Mouse (Mus musculus) embryonic facial prominence, embryonic 13.5 days (tissue): ENCODE data around the gene Atp6v1g1. TPM values are rescaled to one million over a fixed set of nuclear protein-coding genes. Genes with fewer than 3 reads are reported as not detected.
A peak's percentile ranks its signal among the peaks of the same experiment; 100 is the strongest.

ENCODE experiments used
- ATAC-seq: fragments of 200-750 bp; cut with Nextera tagmentation; 2 replicates; pipeline ENCODE4 v1.8.0; 2017; ENCODE audit warnings: low read depth; ENCODE audit not compliant: insufficient number of reproducible peaks, insufficient read depth, low FRiP score, low TSS enrichment
- H3K27ac ChIP-seq: fragments of 300-500 bp; sonication (generic); 2 replicates; pipeline ENCODE4 v1.5.1; 2015; ENCODE audit warnings: moderate library complexity, mild to moderate bottlenecking, inconsistent platforms
- H3K27me3 ChIP-seq: fragments of 300-500 bp; sonication (generic); 2 replicates; pipeline ENCODE4 v1.6.1; 2015; ENCODE audit warnings: mild to moderate bottlenecking, inconsistent platforms
- H3K36me3 ChIP-seq: fragments of 300-500 bp; sonication (generic); 2 replicates; pipeline ENCODE4 v1.6.1; 2015; ENCODE audit warnings: mild to moderate bottlenecking, inconsistent platforms
- H3K4me1 ChIP-seq: fragments of 300-500 bp; sonication (generic); 2 replicates; pipeline ENCODE4 v1.6.1; 2015; ENCODE audit warnings: inconsistent platforms
- H3K4me2 ChIP-seq: fragments of 300-500 bp; sonication (generic); 2 replicates; pipeline ENCODE4 v1.6.1; 2015; ENCODE audit warnings: moderate library complexity, mild to moderate bottlenecking, inconsistent platforms
- H3K4me3 ChIP-seq: fragments of 300-500 bp; sonication (generic); 2 replicates; pipeline ENCODE4 v1.5.1; 2015; ENCODE audit warnings: mild to moderate bottlenecking, inconsistent platforms
- H3K9ac ChIP-seq: fragments of 300-500 bp; sonication (generic); 2 replicates; pipeline ENCODE4 v1.6.1; 2015; ENCODE audit warnings: mild to moderate bottlenecking, inconsistent platforms
- H3K9me3 ChIP-seq: fragments of 300-500 bp; sonication (generic); 2 replicates; pipeline ENCODE4 v1.6.1; 2016; ENCODE audit warnings: inconsistent platforms
- WGBS: fragments of 180-500 bp; shearing (Covaris S2); methylation state at CpG from one replicate; pipeline ENCODE4 v1.1.7; 2015; ENCODE audit warnings: mixed read lengths; 5-methylcytosine and 5-hydroxymethylcytosine counted together
- polyA plus RNA-seq: library from polyadenylated mRNA; unstranded; fragments of >200 nt; fragmentation: Nextera tagmentation; extraction: Ambion mirVana; gene quantifications from 2 replicates; pipeline ENCODE4 v1.2.1, GENCODE M21; 2015

Atp6v1g1 gene
- 315 and 316 TPM in 2 replicates for polyA plus RNA-seq

GRCm38 (mm10) chr4:63544494-63545230 lies at the start of gene Atp6v1g1:
TSS of gene Atp6v1g1 (plus strand) at chr4:63544772.
- Histone ChIP-seq H3K9me3 (no peaks in the 10 kb centered on the region), H3K36me3 (peaks cover 13% of the 10 kb centered on the region), H3K4me1 (peaks cover 37% of the 10 kb centered on the region), H3K27ac (peak within 1 kb of the TSS; percentile 85), H3K9ac (peak within 1 kb of the TSS; percentile 97), H3K4me3 (peak within 1 kb of the TSS; percentile 83), H3K4me2 (peak within 1 kb of the TSS; percentile 75), H3K27me3 (no peaks in the 10 kb centered on the region)
- ATAC-seq: peak; percentile 92
- WGBS: 2% methylated on average over 52 of the region's 57 CpGs

- Histone ChIP-seq H3K4me1 (peaks cover 33% of the 10 kb centered on the region), H3K9ac (peak overlapping the region; percentile 78), H3K27me3 (peaks cover 21% of the 10 kb centered on the region), H3K9me3 (no peaks in the 10 kb centered on the region), H3K36me3 (no peaks in the 10 kb centered on the region), H3K4me2 (peak overlapping the region; percentile 93), H3K4me3 (peak overlapping the region; percentile 73), H3K27ac (peak overlapping the region; percentile 44; the same call in 1 of the 2 replicates)
- WGBS: under 1% methylated on average over 107 of the region's 107 CpGs
- ATAC-seq: peak; percentile 64
Observed at GRCm38 (mm10) chr4:63494967-63495914, 49.3 kb upstream of the Atp6v1g1 start.

GRCm38 (mm10) chr4:63495915-63496278 lies 48.7 kb upstream of the Atp6v1g1 start, which contains the start of gene Whrn:
TSS of gene Whrn (minus strand) at chr4:63495991.
- Histone ChIP-seq H3K4me3 (peak within 1 kb of the TSS; percentile 73), H3K4me2 (peak within 1 kb of the TSS; percentile 93), H3K9me3 (no peaks in the 10 kb centered on the region), H3K9ac (peak within 1 kb of the TSS; percentile 78), H3K27me3 (peaks cover 24% of the 10 kb centered on the region), H3K36me3 (no peaks in the 10 kb centered on the region), H3K4me1 (peaks cover 29% of the 10 kb centered on the region), H3K27ac (peak within 1 kb of the TSS; percentile 44; the same call in 1 of the 2 replicates)
- WGBS: under 1% methylated on average over 34 of the region's 34 CpGs
- ATAC-seq: peak; percentile 80

GRCm38 (mm10) chr4:63496312-63496711 lies 48.3 kb upstream of the Atp6v1g1 start:
- H3K27ac ChIP-seq: no peak overlapping the region
- peak overlapping the region; percentile 73 for H3K4me3 ChIP-seq
- H3K9me3 ChIP-seq: no peaks in the 10 kb centered on the region
- H3K4me2 ChIP-seq: peak overlapping the region; percentile 93
- H3K9ac ChIP-seq: peak overlapping the region; percentile 78
- no peak for ATAC-seq
- H3K4me1 ChIP-seq: peaks cover 29% of the 10 kb centered on the region
- WGBS: 18% methylated on average over 6 of the region's 6 CpGs
- peaks cover 25% of the 10 kb centered on the region for H3K27me3 ChIP-seq
- H3K36me3 ChIP-seq: no peaks in the 10 kb centered on the region

DNA sequence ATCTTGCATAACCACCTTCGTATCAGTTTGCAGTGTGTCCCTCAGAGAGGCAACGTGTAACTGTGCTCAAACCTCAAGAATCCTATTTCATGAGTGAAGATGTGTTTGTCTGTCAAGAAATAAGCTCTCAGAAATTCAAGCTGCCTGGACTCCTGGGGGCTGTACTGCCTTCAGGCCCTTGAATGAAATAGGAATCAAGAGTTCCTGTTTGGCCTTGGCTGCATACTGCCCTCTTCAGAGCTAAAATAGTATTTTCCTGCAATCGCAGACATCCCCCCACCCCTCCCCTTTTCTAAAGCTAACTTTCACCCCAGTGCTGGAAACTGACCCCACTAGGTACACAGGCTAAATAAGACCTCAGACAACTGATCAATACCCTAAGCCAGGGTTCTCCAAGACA lies 46.2 kb upstream of the Atp6v1g1 start:
- H3K36me3 ChIP-seq: no peaks in the 10 kb centered on the region
- H3K27ac ChIP-seq: no peak overlapping the region
- no peaks in the 10 kb centered on the region for H3K9me3 ChIP-seq
- H3K4me3 ChIP-seq: no peak overlapping the region
- H3K9ac ChIP-seq: no peak overlapping the region
- ATAC-seq: no peak
- H3K27me3 ChIP-seq: peaks cover 20% of the 10 kb centered on the region
- peaks cover 27% of the 10 kb centered on the region for H3K4me1 ChIP-seq
- 21% methylated on average over 3 of the region's 3 CpGs for WGBS
- no peak overlapping the region for H3K4me2 ChIP-seq

DNA sequence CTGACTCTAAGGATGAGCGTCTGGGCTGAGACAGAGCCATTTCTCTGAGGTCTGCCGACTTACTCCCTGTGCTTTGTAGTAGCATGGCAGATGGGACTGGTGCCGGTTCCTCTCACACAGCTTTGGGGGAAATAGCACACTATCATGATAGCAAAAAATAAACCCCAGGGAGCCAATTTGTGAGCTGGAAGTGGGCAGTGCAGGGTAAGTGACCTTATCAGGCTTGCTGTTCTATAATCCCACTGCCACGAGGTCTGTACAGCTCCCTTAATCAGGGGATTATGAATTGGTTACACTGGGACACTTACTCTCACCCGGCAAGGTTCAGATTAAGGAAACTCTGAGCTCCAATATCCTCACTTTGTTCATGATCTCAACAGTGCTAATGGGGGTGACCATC lies 43.5 kb upstream of the Atp6v1g1 start:
- no peak for ATAC-seq
- WGBS: 68% methylated on average over 5 of the region's 5 CpGs
- no peak overlapping the region for H3K27ac ChIP-seq
- 0 out of 2 replicates have a peak, but pooled peaks cover 4% of the 10 kb centered on the region for H3K4me1 ChIP-seq
- 0 out of 2 replicates have a peak, but pooled peaks cover 3% of the 10 kb centered on the region for H3K27me3 ChIP-seq
- no peak overlapping the region for H3K4me3 ChIP-seq
- no peaks in the 10 kb centered on the region for H3K9me3 ChIP-seq
- H3K36me3 ChIP-seq: no peaks in the 10 kb centered on the region
- no peak overlapping the region for H3K4me2 ChIP-seq
- no peak overlapping the region for H3K9ac ChIP-seq

DNA sequence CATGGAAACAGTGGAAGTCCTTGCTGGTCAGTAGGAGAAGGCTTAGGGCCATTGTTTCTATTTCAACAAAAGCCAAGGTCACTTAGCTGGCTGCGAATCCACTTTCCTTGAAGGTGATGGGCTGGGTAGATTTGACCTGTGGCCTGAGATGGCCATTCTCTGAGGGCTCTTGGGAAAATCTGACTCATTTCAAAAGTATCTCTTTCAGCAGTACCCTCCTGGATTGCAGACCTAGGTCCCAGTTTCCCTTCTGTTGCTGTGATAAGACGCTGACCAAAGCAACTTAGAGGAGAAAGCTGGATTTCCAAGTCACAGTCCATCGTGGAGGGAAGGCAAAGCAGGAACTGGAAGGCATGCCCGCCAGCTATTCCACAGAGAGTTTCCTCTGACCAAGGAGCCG lies 40.6 kb upstream of the Atp6v1g1 start:
- Histone ChIP-seq H3K27ac (no peak overlapping the region), H3K4me2 (no peak overlapping the region), H3K9me3 (no peaks in the 10 kb centered on the region), H3K4me1 (no peaks in the 10 kb centered on the region), H3K27me3 (0 out of 2 replicates have a peak, but pooled peaks cover 3% of the 10 kb centered on the region), H3K36me3 (no peaks in the 10 kb centered on the region), H3K9ac (no peak overlapping the region), H3K4me3 (no peak overlapping the region)
- WGBS: 75% methylated on average over 5 of the region's 5 CpGs
- no peak for ATAC-seq

DNA sequence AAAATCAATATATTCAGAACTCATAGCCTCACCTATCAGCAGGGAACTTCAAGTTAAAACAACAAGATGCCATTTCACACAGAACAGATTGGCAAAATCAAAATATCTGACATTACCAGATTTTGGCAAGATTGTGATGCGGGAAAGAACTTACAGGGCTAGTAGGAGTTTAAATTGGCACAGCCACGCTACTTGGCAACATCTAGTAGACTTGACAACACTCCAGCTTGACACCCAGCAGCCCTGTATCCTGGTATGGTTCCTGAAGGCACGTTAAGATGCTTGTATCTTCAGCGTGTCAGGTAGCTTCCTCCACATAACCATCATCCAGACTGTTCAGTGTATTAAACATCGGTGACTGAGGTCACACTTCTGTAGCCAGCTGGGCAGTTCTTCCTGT lies 37.1 kb upstream of the Atp6v1g1 start:
- Histone ChIP-seq H3K4me1 (no peaks in the 10 kb centered on the region), H3K9ac (no peak overlapping the region), H3K36me3 (no peaks in the 10 kb centered on the region), H3K9me3 (no peaks in the 10 kb centered on the region), H3K4me3 (no peak overlapping the region), H3K27me3 (no peaks in the 10 kb centered on the region), H3K27ac (no peak overlapping the region), H3K4me2 (no peak overlapping the region)
- ATAC-seq: no peak
- 72% methylated on average over 5 of the region's 5 CpGs for WGBS

DNA sequence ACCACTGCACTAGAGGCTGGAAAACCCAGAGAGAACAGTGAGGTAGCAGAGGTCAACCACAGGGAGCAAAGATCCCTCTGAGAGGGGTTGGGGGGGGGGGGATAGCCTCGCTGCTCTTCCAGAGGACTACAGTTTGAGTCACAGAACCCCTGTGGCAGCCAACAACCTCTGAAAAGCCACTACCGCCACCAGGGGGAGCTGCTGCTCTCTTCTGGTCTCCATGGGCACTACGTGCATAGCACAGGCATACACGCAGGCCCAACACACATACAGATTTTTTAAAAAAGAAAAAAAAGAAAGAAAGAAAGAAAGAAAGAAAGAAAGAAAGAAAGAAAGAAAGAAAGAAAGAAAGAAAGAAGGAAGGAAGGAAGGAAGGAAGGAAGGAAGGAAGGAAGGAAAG lies 36.3 kb upstream of the Atp6v1g1 start:
- Histone ChIP-seq H3K27ac (no peak overlapping the region), H3K4me1 (peaks cover 4% of the 10 kb centered on the region; the same call in 1 of the 2 replicates), H3K4me2 (no peak overlapping the region), H3K9me3 (no peaks in the 10 kb centered on the region), H3K27me3 (no peaks in the 10 kb centered on the region), H3K9ac (no peak overlapping the region), H3K36me3 (no peaks in the 10 kb centered on the region), H3K4me3 (no peak overlapping the region)
- 29% methylated on average over 4 of the region's 4 CpGs for WGBS
- no peak for ATAC-seq

DNA sequence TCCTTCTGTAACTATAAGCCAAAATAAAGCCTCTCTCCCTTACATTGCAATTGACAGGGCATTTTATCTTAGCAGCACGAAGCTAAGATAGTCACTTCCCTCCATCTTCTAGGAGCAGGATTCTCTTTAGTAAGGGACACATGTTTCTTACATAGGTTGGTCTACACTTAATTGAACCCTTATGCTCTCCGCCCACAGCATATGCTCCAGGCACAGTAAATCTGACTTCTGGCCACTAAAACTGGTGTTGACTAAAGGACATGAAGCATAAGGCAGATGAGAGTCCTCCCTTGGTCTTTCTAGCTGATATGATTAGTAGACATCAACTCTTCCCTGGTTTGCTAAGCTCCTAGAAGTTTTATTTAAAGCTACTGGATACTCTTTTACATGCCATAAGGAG lies 31.7 kb upstream of the Atp6v1g1 start:
- no peak for ATAC-seq
- Histone ChIP-seq H3K4me1 (peaks cover 12% of the 10 kb centered on the region), H3K9me3 (no peaks in the 10 kb centered on the region), H3K27me3 (no peaks in the 10 kb centered on the region), H3K36me3 (no peaks in the 10 kb centered on the region), H3K4me3 (no peak overlapping the region), H3K27ac (no peak overlapping the region), H3K9ac (no peak overlapping the region), H3K4me2 (no peak overlapping the region)
- WGBS: 55% methylated on average over 2 of the region's 2 CpGs

DNA sequence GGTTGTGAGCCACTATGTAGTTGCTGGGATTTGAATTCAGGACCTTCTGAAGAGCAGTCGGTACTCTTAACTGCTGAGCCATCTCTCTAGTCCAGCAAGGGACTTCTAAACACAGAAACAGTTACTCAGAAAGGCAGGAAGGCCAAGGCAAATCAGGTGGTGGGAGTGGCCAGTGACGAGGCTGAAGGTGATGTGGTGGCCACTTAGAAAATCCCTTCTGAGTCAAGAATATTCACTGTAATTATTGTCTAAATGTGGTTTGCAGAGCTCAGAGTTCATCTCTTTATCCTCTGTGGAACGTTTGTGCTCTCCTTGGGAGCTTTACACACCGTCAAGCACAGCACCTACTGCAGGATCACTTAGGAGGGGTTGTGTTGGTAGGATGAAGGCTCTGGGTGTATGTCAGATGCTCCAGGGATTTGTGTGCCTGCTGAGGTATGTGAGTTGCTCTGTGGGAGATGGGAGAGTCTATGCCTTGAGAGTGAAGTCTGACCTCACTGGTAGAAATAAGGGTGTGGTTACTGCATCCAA lies 30.1 kb upstream of the Atp6v1g1 start:
- H3K36me3 ChIP-seq: no peaks in the 10 kb centered on the region
- H3K4me2 ChIP-seq: no peak overlapping the region
- H3K4me1 ChIP-seq: peaks cover 12% of the 10 kb centered on the region
- no peak overlapping the region for H3K4me3 ChIP-seq
- no peaks in the 10 kb centered on the region for H3K27me3 ChIP-seq
- H3K27ac ChIP-seq: no peak overlapping the region
- H3K9ac ChIP-seq: no peak overlapping the region
- H3K9me3 ChIP-seq: no peaks in the 10 kb centered on the region
- 65% methylated on average over 4 of the region's 4 CpGs for WGBS
- no peak for ATAC-seq
